Comparison of ENCODE assay signal across 8 mouse cellular contexts in the genomic region with DNA sequence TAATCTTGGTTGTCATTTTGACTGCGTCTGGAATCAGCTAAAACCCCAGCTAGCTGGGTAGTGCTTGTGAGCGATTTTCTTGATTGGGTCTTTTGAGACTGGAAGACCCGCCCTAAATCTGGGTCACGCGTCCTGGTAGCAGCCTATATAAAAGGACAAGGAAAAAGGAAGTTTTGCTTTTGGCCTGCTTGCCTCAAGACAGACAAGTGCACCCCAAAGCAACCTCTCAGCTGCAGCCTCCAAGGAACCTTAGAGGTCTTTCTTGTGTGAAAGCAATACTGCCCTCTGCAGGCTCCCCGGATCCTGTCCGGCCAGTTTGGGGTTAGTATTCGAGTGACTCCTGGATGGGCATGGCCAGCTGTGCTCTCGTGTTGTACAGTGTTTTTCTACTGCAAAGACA. TPM values are rescaled to one million over a fixed set of nuclear protein-coding genes. Genes with fewer than 3 reads are reported as not detected.
A peak's percentile ranks its signal among the peaks of the same experiment; 100 is the strongest.
DNase-seq lines count a peak whose midpoint lies in the region; ATAC-seq and TF ChIP-seq lines count a peak whose summit lies in the region.

No protein-coding gene starts in this region.

- no peak for TF ChIP-seq EP300 in liver, postnatal 0 days (IDR thresholded peaks at IDR 0.05; ENCODE audit: low read depth)

- WGBS in forebrain, embryonic 15.5 days: 12% methylated on average over 9 of the region's 9 CpGs
- 3% methylated on average over 9 of the region's 9 CpGs for WGBS in liver, postnatal 0 days (ENCODE audit: insufficient replicate concordance)
- WGBS in neural tube, embryonic 13.5 days: 17% methylated on average over 9 of the region's 9 CpGs

- H3K9me3 ChIP-seq in ES-E14 (ENCODE audit: control insufficient read depth, insufficient read depth, low read depth, low read length): no peaks in the 10 kb centered on the region
- no peaks in the 10 kb centered on the region for H3K9me3 ChIP-seq in forebrain, embryonic 15.5 days
- no peaks in the 10 kb centered on the region for H3K9me3 ChIP-seq in liver, postnatal 0 days (ENCODE audit: low read length)
- H3K9me3 ChIP-seq in neural tube, embryonic 13.5 days: no peaks in the 10 kb centered on the region

- H3K4me1 ChIP-seq in ES-E14 (ENCODE audit: control insufficient read depth in 2 of 2, insufficient read depth in 2 of 2, low read length in 2 of 2, poor library complexity in 1 of 2): peaks cover 0 to 2% of the 10 kb centered on the region in 2 experiments; a peak in 1 of 4 replicates
- H3K4me1 ChIP-seq in forebrain, embryonic 15.5 days: peaks cover 9% of the 10 kb centered on the region
- H3K4me1 ChIP-seq in liver, postnatal 0 days (ENCODE audit: insufficient read depth): peaks cover 16% of the 10 kb centered on the region
- peaks cover 13% of the 10 kb centered on the region for H3K4me1 ChIP-seq in neural tube, embryonic 13.5 days (replicated peaks)

- in situ Hi-C loops in ES-E14 (cut with MboI; ENCODE audit: low sequenced_read_pairs in 2 of 2, unreplicated experiment in 2 of 2): no loop called here

- H3K4me3 ChIP-seq in ES-E14 (ENCODE audit: insufficient read depth in 1 of 2, low read depth in 1 of 2, low read length in 2 of 2, poor library complexity in 1 of 2, severe bottlenecking in 1 of 2): peak overlapping the region; percentile 70 to 76; a peak in 3 of 4 replicates
- peak overlapping the region; percentile 55 for H3K4me3 ChIP-seq in forebrain, embryonic 15.5 days
- H3K4me3 ChIP-seq in liver, postnatal 0 days (ENCODE audit: low read depth, low read length): peak overlapping the region; percentile 100
- H3K4me3 ChIP-seq in neural tube, embryonic 13.5 days: peak overlapping the region; percentile 56; the same call in 1 of the 2 replicates

- peak overlapping the region; percentile 85 for H3K4me2 ChIP-seq in forebrain, embryonic 15.5 days (replicated peaks)
- peak overlapping the region; percentile 91 for H3K4me2 ChIP-seq in liver, postnatal 0 days (ENCODE audit: low read depth, low read length)
- peak overlapping the region; percentile 89 for H3K4me2 ChIP-seq in neural tube, embryonic 13.5 days

- peak; percentile 88 for TF ChIP-seq CTCF in liver, postnatal 0 days (IDR thresholded peaks at IDR 0.05; ENCODE audit: low read depth)

- intact Hi-C loops in heart, postnatal 25 days (cut with DNase I): loop anchor here (1.0 to 5.0 kb wide), 2 partner anchors 43 to 64 kb away; no protein-coding TSS in a partner anchor

- no peak overlapping the region; the same call in 1 of the 2 replicates for H3K9ac ChIP-seq in ES-E14 (ENCODE audit: insufficient read depth, low read depth, low read length, poor library complexity, severe bottlenecking)
- no peak overlapping the region for H3K9ac ChIP-seq in forebrain, embryonic 15.5 days (replicated peaks)
- H3K9ac ChIP-seq in liver, postnatal 0 days (replicated peaks): peak overlapping the region; percentile 97
- H3K9ac ChIP-seq in neural tube, embryonic 13.5 days: no peak overlapping the region

- H3K27me3 ChIP-seq in forebrain, embryonic 15.5 days: no peaks in the 10 kb centered on the region
- no peaks in the 10 kb centered on the region for H3K27me3 ChIP-seq in liver, postnatal 0 days (ENCODE audit: insufficient read depth, low read length)
- H3K27me3 ChIP-seq in neural tube, embryonic 13.5 days: peaks cover 14% of the 10 kb centered on the region

- DNase-seq in ES-E14 (ENCODE audit: low read depth, low spot score): peak; percentile 54
- peak; percentile 51 for DNase-seq in cerebellum, adult 11-12 months
- peak; percentile 72 for DNase-seq in heart, postnatal 25 days (ENCODE audit: low spot score)
- peak; percentile 85 for DNase-seq in layer of hippocampus, adult 11-12 months (ENCODE audit: low spot score)
- DNase-seq in liver, postnatal 0 days: peak; percentile 90
- peak; percentile 88 for DNase-seq in testis, postnatal 10 days (ENCODE audit: low spot score)

- no peak overlapping the region for H3K27ac ChIP-seq in ES-E14 (ENCODE audit: insufficient read depth, low read depth, low read length, poor library complexity, severe bottlenecking)
- no peak overlapping the region for H3K27ac ChIP-seq in forebrain, embryonic 15.5 days (replicated peaks)
- peak overlapping the region; percentile 97 for H3K27ac ChIP-seq in liver, postnatal 0 days (ENCODE audit: low read depth)
- H3K27ac ChIP-seq in neural tube, embryonic 13.5 days (replicated peaks): no peak overlapping the region

- ATAC-seq in forebrain, embryonic 15.5 days (replicated peaks): peak; percentile 31; the same call in 1 of the 2 replicates
- ATAC-seq in liver, postnatal 0 days: peak; percentile 70
- 0 out of 2 replicates have a peak, but pooled peaks have one; percentile 60 for ATAC-seq in neural tube, embryonic 13.5 days (ENCODE audit: low read depth)

- no peaks in the 10 kb centered on the region for H3K36me3 ChIP-seq in ES-E14 (ENCODE audit: control insufficient read depth, insufficient read depth, low read length, poor library complexity, severe bottlenecking)
- H3K36me3 ChIP-seq in forebrain, embryonic 15.5 days: no peaks in the 10 kb centered on the region
- peaks cover 47% of the 10 kb centered on the region for H3K36me3 ChIP-seq in liver, postnatal 0 days (replicated peaks; ENCODE audit: insufficient read depth, low read length)
- H3K36me3 ChIP-seq in neural tube, embryonic 13.5 days: no peaks in the 10 kb centered on the region

TF ChIP-seq in ES-E14, 5 proteins besides CTCF, POLR2A, EP300 and RAD21:
- TF ChIP-seq ZC3H11A (IDR thresholded peaks at IDR 0.05; ENCODE audit: borderline replicate concordance, low read depth, low read length): no peak
- TF ChIP-seq HCFC1 (IDR thresholded peaks at IDR 0.05; ENCODE audit: borderline replicate concordance, insufficient read depth, low read length): no peak
- TF ChIP-seq ZNF384 (IDR thresholded peaks at IDR 0.05; ENCODE audit: low read depth, low read length): no peak
- no peak for TF ChIP-seq CHD2 (IDR thresholded peaks at IDR 0.05; ENCODE audit: low read depth, low read length)

RNA-seq across cellular contexts. Expression of a gene that starts 0.7 kb away (rescaled TPM):
- total RNA-seq in ES-E14 (2012; rRNA removed): 3.2 and 3.8 TPM in 2 replicates
- polyA plus RNA-seq in forebrain, embryonic 15.5 days (2015; fragmentation: Nextera tagmentation; extraction: Ambion mirVana): 1.7 and 2.2 TPM in 2 replicates
- total RNA-seq in heart, postnatal 25 days (2021): 10 to 100 TPM in 1 of 2 experiments, 1 to 10 TPM in 1; 9.4 to 10.0 TPM
- 15.8 and 16.3 TPM in 2 replicates for polyA plus RNA-seq in liver, postnatal 0 days (2015; fragmentation: Nextera tagmentation; extraction: Ambion mirVana)
- 1.2 and 1.4 TPM in 2 replicates for polyA plus RNA-seq in neural tube, embryonic 13.5 days (2015; fragmentation: Nextera tagmentation; extraction: Ambion mirVana)

RNA-seq across cellular contexts. Expression of a gene that starts 1.4 kb away (rescaled TPM):
- 4.8 and 7.3 TPM in 2 replicates for total RNA-seq in ES-E14 (2012; rRNA removed)
- 2.4 and 2.5 TPM in 2 replicates for polyA plus RNA-seq in forebrain, embryonic 15.5 days (2015; fragmentation: Nextera tagmentation; extraction: Ambion mirVana)
- total RNA-seq in heart, postnatal 25 days (2021): 10 to 100 TPM in 1 of 2 experiments, 1 to 10 TPM in 1; 9.9 to 11.5 TPM
- 21.8 and 23.4 TPM in 2 replicates for polyA plus RNA-seq in liver, postnatal 0 days (2015; fragmentation: Nextera tagmentation; extraction: Ambion mirVana)
- polyA plus RNA-seq in neural tube, embryonic 13.5 days (2015; fragmentation: Nextera tagmentation; extraction: Ambion mirVana): 2.3 and 2.4 TPM in 2 replicates

RNA-seq across cellular contexts. Expression of a gene that starts 38.9 kb away (rescaled TPM):
- 34.4 and 43.0 TPM in 2 replicates for total RNA-seq in ES-E14 (2012; rRNA removed)
- 75.2 and 76.2 TPM in 2 replicates for polyA plus RNA-seq in forebrain, embryonic 15.5 days (2015; fragmentation: Nextera tagmentation; extraction: Ambion mirVana)
- 100 to 1,000 TPM; 112 TPM for total RNA-seq in heart, postnatal 25 days (2021)
- 14.8 and 17.6 TPM in 2 replicates for polyA plus RNA-seq in liver, postnatal 0 days (2015; fragmentation: Nextera tagmentation; extraction: Ambion mirVana)
- 72.7 and 74.9 TPM in 2 replicates for polyA plus RNA-seq in neural tube, embryonic 13.5 days (2015; fragmentation: Nextera tagmentation; extraction: Ambion mirVana)
